Mouse (Mus musculus): ENCODE results near the gene Acot7. TPM values are rescaled to one million over a fixed set of nuclear protein-coding genes. Genes with fewer than 3 reads are reported as not detected.

Acot7 gene
- polyA plus RNA-seq, 1 experiment, result 167 TPM

GRCm38 (mm10) chr4:152136112-152136875 is 41.6 kb upstream of the Acot7 start:
- Histone ChIP-seq H3K79me2 (ENCODE audit: control insufficient read depth, insufficient read depth) (no peaks in the 10 kb centered on the region), H3K27me3 (ENCODE audit: control insufficient read depth, insufficient read depth, insufficient read length) (peaks cover 26% of the 10 kb centered on the region), H3ac (ENCODE audit: control insufficient read depth, insufficient read length) (no peak overlapping the region), H3K4me3 (no peak overlapping the region), H3K36me3 (ENCODE audit: control insufficient read depth, insufficient read depth) (no peaks in the 10 kb centered on the region), H3K4me2 (ENCODE audit: low read depth) (no peak overlapping the region)
- TF ChIP-seq CEBPB (IDR thresholded peaks at IDR 0.05; ENCODE audit: insufficient read depth, poor library complexity, severe bottlenecking), result no peak
- no peak for TF ChIP-seq POLR2AphosphoS2 (IDR thresholded peaks at IDR 0.05; ENCODE audit: insufficient read length, low read depth)

GRCm38 (mm10) chr4:152136876-152137250 is 41.1 kb upstream of the Acot7 start:
- TF ChIP-seq MYOG (IDR thresholded peaks at IDR 0.05; ENCODE audit: control insufficient read depth in 1 of 3, insufficient read depth in 1 of 3, insufficient read length in 2 of 3, low read depth in 2 of 3) (no peak), REST (IDR thresholded peaks at IDR 0.05; ENCODE audit: insufficient read depth, insufficient read length) (no peak), TCF3 (IDR thresholded peaks at IDR 0.05; ENCODE audit: insufficient read length, low read depth) (no peak), CEBPB (IDR thresholded peaks at IDR 0.05; ENCODE audit: insufficient read depth, poor library complexity, severe bottlenecking) (no peak), E2F4 (IDR thresholded peaks at IDR 0.05; ENCODE audit: insufficient read depth) (no peak), MAX (IDR thresholded peaks at IDR 0.05; ENCODE audit: low read depth) (no peak), SRF (IDR thresholded peaks at IDR 0.05; ENCODE audit: control insufficient read depth, insufficient read length, low read depth) (no peak), POLR2A (IDR thresholded peaks at IDR 0.05; ENCODE audit: insufficient read length, low read depth) (no peak), USF1 (IDR thresholded peaks at IDR 0.05; ENCODE audit: low read depth) (no peak), MYOD1 (IDR thresholded peaks at IDR 0.05; ENCODE audit: control insufficient read depth in 1 of 3, insufficient read length in 2 of 3, low read depth in 2 of 3) (no peak), TCF12 (IDR thresholded peaks at IDR 0.05; ENCODE audit: insufficient read depth, poor library complexity, severe bottlenecking) (no peak), POLR2AphosphoS2 (IDR thresholded peaks at IDR 0.05; ENCODE audit: insufficient read length, low read depth) (no peak)
- H3K36me3 ChIP-seq (ENCODE audit: control insufficient read depth, insufficient read depth), result no peaks in the 10 kb centered on the region
- peaks cover 26% of the 10 kb centered on the region for H3K27me3 ChIP-seq (ENCODE audit: control insufficient read depth, insufficient read depth, insufficient read length)
- no peaks in the 10 kb centered on the region for H3K79me2 ChIP-seq (ENCODE audit: control insufficient read depth, insufficient read depth)
- H3ac ChIP-seq (ENCODE audit: control insufficient read depth, insufficient read length), result no peak overlapping the region
- no peak overlapping the region for H3K4me3 ChIP-seq
- no peak overlapping the region for H3K4me2 ChIP-seq (ENCODE audit: low read depth)

GRCm38 (mm10) chr4:152138497-152139260 is 39.3 kb upstream of the Acot7 start:
- peaks cover 14% of the 10 kb centered on the region for H3K27me3 ChIP-seq (ENCODE audit: control insufficient read depth, insufficient read depth, insufficient read length)
- peak; percentile 12 for TF ChIP-seq SRF (IDR thresholded peaks at IDR 0.05; ENCODE audit: control insufficient read depth, insufficient read length, low read depth)
- TF ChIP-seq POLR2A (IDR thresholded peaks at IDR 0.05; ENCODE audit: insufficient read length, low read depth), result peak; percentile 19
- TF ChIP-seq MYOG (IDR thresholded peaks at IDR 0.05; ENCODE audit: control insufficient read depth in 1 of 3, insufficient read depth in 1 of 3, insufficient read length in 2 of 3, low read depth in 2 of 3), result peak in 1 of 3 experiments; percentile 1
- no peak for TF ChIP-seq CEBPB (IDR thresholded peaks at IDR 0.05; ENCODE audit: insufficient read depth, poor library complexity, severe bottlenecking)
- no peak for TF ChIP-seq TCF3 (IDR thresholded peaks at IDR 0.05; ENCODE audit: insufficient read length, low read depth)
- no peak for TF ChIP-seq E2F4 (IDR thresholded peaks at IDR 0.05; ENCODE audit: insufficient read depth)
- peak in 1 of 3 experiments; percentile 36 for TF ChIP-seq MYOD1 (IDR thresholded peaks at IDR 0.05; ENCODE audit: control insufficient read depth in 1 of 3, insufficient read length in 2 of 3, low read depth in 2 of 3)

GRCm38 (mm10) chr4:152140441-152140840 is 37.5 kb upstream of the Acot7 start:
- Histone ChIP-seq H3K36me3 (ENCODE audit: control insufficient read depth, insufficient read depth) (no peaks in the 10 kb centered on the region), H3K4me3 (no peak overlapping the region), H3K4me2 (ENCODE audit: low read depth) (no peak overlapping the region), H3K79me2 (ENCODE audit: control insufficient read depth, insufficient read depth) (no peaks in the 10 kb centered on the region), H3K27me3 (ENCODE audit: control insufficient read depth, insufficient read depth, insufficient read length) (peaks cover 19% of the 10 kb centered on the region), H3ac (ENCODE audit: control insufficient read depth, insufficient read length) (no peak overlapping the region)
- no peak for TF ChIP-seq TCF12 (IDR thresholded peaks at IDR 0.05; ENCODE audit: insufficient read depth, poor library complexity, severe bottlenecking)
- TF ChIP-seq MYOD1 (IDR thresholded peaks at IDR 0.05; ENCODE audit: control insufficient read depth in 1 of 3, insufficient read length in 2 of 3, low read depth in 2 of 3), result peak in 1 of 3 experiments; percentile 15

More at GRCm38 (mm10) chr4:152138497-152139260, 39.3 kb upstream of the Acot7 start:
- H3K79me2 ChIP-seq (ENCODE audit: control insufficient read depth, insufficient read depth), result no peaks in the 10 kb centered on the region
- no peak overlapping the region for H3K4me3 ChIP-seq
- no peak overlapping the region for H3ac ChIP-seq (ENCODE audit: control insufficient read depth, insufficient read length)
- no peaks in the 10 kb centered on the region for H3K36me3 ChIP-seq (ENCODE audit: control insufficient read depth, insufficient read depth)
- peak overlapping the region; percentile 59 for H3K4me2 ChIP-seq (ENCODE audit: low read depth)

DNA sequence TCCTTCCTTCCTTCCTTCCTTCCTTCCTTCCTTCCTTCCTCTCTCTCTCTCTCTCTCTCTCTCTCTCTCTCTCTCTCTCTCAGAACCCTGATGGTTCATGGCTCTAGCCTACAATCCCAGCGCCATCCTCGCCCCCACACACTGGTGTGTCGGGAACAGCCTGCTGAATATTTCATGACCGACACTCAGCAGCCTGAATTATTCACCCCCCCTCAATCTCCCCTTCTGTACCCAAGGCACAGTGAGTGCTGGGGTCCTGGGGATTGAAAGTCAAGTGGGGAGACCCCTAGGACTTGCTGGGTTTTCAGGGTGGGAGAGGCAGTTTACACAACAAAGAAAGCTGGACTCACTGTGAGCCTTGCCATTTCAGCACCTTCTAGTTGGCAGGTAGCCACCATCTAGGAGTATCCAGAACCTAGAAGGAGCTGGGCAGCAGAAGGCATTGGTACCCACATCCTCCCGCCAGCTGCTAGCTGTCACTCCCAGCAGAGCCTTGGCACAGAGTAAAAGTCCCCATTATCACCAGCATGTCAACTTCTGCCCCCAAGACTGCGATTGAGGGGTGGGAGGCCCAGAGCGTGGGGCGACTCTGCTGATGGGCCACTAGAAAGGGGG is 36.3 kb upstream of the Acot7 start:
- no peak overlapping the region for H3K4me2 ChIP-seq (ENCODE audit: low read depth)
- TF ChIP-seq MYOD1 (IDR thresholded peaks at IDR 0.05; ENCODE audit: control insufficient read depth in 1 of 3, insufficient read length in 2 of 3, low read depth in 2 of 3) (peak in 1 of 3 experiments; percentile 40), CEBPB (IDR thresholded peaks at IDR 0.05; ENCODE audit: insufficient read depth, poor library complexity, severe bottlenecking) (no peak), POLR2AphosphoS2 (IDR thresholded peaks at IDR 0.05; ENCODE audit: insufficient read length, low read depth) (no peak), SRF (IDR thresholded peaks at IDR 0.05; ENCODE audit: control insufficient read depth, insufficient read length, low read depth) (no peak), TCF12 (IDR thresholded peaks at IDR 0.05; ENCODE audit: insufficient read depth, poor library complexity, severe bottlenecking) (no peak), TCF3 (IDR thresholded peaks at IDR 0.05; ENCODE audit: insufficient read length, low read depth) (no peak), E2F4 (IDR thresholded peaks at IDR 0.05; ENCODE audit: insufficient read depth) (no peak), POLR2A (IDR thresholded peaks at IDR 0.05; ENCODE audit: insufficient read length, low read depth) (no peak)
- no peaks in the 10 kb centered on the region for H3K36me3 ChIP-seq (ENCODE audit: control insufficient read depth, insufficient read depth)
- no peaks in the 10 kb centered on the region for H3K79me2 ChIP-seq (ENCODE audit: control insufficient read depth, insufficient read depth)
- H3K4me3 ChIP-seq, result no peak overlapping the region
- no peak overlapping the region for H3ac ChIP-seq (ENCODE audit: control insufficient read depth, insufficient read length)
- peaks cover 21% of the 10 kb centered on the region for H3K27me3 ChIP-seq (ENCODE audit: control insufficient read depth, insufficient read depth, insufficient read length)

All from myocyte (in vitro differentiated cells).